Mouse (Mus musculus): Measurements from ENCODE around the gene Gm42957.

DNA sequence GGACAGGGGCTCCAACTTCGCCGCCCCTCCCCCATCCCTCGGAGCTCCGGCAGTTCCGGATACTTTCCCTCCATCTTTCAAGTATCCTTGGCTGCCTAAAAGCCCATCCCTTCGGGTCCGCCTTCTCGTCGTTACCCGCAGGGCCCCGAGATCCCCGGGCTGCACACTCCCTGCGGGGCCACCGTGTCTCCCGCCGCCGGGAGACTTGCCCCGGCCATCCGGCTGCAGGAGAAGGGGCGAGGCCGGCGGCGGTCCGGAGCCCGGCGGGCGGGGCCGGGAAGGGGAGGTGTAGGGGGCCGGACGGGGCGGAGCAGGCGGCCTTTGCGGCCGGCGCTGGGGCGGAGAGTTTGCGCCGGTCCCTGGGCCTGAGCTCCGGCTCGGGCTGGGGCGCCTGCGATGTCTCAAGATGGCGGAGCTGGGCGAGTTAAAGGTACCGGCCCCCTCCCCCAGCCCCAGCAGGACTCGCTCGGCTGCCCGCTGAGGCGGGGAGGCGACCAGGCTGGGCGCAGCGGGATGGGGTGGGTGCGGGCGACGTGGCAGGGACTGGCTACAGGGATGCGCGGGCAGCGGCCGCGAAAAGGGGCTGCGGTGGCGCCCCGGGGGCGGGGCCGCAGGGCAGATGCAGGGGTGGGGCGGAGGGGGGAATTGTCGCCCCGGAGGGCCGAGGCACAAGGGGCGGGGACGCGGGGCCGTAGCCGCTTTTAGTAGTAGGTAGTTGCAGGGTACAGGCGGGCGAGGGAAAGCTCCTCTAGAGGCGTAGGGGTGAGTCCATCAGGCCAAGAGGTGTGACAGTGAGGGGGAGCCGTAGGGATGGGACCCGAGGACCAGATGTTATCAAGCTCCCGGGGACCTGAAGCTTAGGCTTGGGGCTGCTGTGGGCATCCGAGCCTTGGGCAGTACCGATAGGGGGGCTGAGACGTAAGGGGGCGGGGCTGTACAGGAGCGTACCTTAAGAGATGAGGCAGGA, 61.8 kb downstream of the Gm42957 start:
- TF ChIP-seq CTCF (IDR thresholded peaks at IDR 0.05; ENCODE audit: borderline replicate concordance, extremely low read depth, insufficient read depth, insufficient read length): no peak
- no peak for TF ChIP-seq POLR2A (IDR thresholded peaks at IDR 0.05; ENCODE audit: borderline replicate concordance, extremely low read depth, insufficient read depth, insufficient read length, poor library complexity, severe bottlenecking)
